Mouse (Mus musculus) brain, embryonic 18.5 days (tissue): ENCODE results near the gene Slc39a5.

ENCODE experiments used
- DNase-seq: peaks from one replicate; pipeline ENCODE4 v3.0.0-alpha.2; 2012; ENCODE audit warnings: low read depth, low spot score

Gene Slc39a5

DNA sequence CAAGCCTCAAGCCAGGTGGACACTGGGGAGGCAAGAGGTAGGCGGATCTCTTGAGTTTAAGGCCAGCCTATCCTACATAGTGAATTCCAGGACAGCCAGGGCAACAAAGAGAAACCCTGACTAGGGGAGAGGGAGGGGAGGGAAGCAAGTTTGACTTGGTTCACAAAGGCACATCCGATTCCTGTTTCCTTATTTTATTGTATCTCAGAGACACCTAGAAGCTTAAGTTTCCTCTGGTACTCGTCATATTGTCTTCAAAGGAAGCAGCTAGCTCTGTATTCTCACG is 9.5 kb upstream of the Slc39a5 start:
- no peak for DNase-seq

DNA sequence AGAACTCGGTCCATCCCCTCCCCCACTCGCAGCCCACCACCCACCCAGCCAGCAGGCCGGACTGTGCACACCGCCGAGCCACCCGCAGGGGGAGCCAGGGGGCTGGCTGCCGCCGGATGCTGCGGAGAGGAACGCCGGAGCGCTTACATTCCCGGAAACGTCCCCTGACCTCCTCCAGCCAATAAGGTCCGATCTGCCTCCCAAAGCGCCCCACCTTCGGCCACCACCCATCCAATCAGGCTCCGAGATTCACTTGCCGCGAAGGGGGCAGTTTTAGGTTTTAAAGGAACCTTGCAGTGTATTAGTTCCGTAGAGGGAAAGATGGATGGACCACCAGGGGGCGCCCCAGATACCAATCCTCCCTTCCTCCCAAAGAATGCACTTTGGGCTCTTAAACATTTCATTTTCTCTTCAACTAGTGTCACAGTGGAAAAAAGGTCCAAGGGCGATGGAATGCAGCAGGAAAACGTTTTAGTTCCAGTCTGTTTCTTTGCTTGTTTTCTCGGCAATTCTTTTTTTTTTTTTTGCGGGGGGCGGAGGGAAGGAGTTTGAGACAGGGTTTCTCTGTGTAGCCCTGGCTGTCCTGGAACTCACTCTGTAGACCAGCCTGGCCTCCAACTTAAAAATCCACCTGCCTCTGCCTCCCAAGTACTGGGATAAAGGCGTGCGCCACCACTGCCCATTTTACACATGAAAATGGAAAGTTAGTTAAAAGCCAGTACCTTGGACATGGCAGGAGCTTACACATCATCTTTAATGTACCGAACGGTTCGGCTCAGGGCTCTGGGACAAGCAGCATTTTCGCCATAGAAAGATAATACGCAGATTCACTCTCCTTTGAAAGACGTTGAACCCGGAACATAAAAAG is 8.9 kb upstream of the Slc39a5 start:
- peak; percentile 97 for DNase-seq

DNA sequence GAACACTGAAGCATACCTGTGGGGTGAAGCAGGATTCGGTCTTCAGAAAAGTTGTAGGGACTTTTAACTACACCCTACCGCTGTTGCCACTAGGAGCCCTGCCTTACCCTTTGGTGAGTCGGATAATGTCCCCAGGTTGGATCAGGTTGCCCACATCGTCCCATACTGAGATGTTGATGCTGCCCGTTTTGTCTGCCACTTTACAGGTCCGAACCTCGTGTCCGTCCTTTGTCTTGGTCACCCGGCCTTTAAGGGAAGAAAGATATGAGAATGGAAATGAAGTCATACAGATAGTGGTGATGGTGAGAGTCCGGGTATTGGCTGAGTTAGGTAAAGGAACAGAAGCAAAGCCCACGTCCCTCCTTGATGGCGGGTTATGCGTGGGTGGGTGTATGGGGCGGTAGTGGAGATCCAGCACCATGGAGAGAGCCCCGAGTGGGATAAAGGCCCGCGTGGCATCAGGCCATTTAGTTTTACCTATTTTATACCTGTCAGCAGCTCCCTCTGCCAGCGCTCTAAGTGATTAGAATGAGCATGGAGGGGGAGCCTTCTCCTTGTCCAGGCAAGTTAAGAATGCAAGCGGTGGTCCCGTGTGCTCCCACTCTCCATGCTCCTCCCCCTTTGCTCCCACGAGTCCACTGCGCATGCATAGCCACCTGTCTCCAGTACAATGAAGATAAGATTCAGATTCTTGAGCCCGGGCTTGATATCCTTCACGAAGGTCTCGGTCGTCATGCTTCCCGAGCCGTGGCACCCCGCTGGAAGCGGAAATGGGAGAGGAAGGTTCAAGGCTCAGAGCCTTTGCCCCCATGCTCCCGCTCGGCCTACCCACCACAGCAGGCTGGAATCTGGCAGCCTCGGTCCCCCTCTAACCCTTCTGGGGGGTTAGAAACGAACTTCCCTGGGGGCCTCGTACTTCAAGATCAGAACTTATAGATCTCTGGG is 7.8 kb upstream of the Slc39a5 start:
- peak; percentile 57 for DNase-seq

DNA sequence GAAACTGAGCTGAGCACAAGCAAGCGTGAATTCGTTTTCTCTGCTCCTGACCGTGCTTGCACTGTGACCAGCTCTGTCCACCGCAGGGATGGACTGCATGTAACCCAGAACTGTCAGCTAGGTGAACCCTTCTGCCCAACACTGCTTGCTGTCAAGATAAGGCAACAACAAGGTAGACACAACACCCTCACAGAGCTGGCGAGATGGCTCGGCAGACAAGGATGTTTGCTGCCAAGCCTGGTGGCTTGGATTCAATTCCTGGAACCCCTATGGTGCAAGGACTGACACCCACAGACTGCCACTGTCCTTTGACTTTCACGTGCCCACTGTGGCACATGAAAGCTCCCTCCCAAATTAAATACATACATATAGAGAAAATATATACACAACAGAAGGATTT is 2.9 kb upstream of the Slc39a5 start:
- no peak for DNase-seq

DNA sequence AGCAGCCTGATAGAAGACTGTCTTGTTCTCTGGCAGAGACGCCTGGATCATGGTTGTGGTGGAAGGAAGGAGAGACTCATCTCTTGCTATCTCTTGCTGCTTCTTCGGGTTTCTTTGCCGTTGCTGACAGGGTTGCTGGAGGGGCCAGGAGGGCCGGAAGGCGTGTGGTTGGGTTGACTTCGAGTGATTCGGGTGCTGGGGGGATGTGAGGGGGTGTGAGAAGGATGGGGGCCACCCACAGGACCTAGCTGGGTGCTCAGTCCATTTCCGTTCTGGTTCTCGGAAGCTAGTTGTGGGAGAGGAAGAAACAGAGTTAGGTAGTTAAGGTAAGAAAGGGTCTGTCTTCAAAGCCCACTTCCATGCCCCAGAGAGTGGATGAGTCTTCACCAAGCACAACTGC is 609 bp upstream of the Slc39a5 start:
- no peak for DNase-seq

DNA sequence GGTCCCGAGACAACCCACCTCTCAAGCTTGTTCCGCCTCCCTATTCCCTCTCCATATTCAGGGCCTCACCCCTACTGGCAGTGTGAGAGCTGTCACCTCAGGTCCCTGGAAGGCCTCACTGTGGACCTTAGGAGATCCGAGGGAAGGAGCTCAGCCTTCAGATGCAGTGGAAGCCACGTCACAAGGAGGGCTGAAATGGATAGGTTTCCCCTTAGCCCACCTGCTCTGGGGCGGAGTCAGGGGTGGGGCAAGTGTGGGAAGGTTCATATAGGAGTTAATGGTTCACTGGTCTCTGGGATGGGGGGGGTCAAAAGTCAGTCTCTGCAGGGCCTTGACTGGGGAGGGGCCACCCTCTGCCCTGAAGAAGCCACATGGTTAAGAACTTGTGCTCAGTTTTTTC is 691 bp downstream of the Slc39a5 start:
- no peak for DNase-seq

DNA sequence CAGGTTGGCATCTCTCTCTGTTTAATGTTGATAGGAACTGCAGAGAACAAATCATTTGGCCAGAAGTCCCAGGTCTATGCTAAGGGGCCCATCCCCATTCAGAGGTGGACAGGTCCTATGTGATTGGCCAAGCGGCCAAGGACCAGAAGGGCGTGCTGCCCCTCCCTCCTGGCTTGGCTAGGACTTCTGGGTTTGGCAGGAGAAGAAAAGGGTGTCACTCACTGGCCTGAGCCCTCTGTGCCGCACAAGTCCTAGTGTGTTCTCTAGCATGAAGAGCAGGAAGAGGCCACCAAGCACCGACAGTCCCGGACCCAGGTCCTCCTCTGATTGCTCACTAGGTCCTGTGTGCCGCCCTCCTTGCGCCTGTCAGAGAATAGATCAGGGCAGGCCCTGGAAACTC is 3.6 kb downstream of the Slc39a5 start:
- no peak for DNase-seq

DNA sequence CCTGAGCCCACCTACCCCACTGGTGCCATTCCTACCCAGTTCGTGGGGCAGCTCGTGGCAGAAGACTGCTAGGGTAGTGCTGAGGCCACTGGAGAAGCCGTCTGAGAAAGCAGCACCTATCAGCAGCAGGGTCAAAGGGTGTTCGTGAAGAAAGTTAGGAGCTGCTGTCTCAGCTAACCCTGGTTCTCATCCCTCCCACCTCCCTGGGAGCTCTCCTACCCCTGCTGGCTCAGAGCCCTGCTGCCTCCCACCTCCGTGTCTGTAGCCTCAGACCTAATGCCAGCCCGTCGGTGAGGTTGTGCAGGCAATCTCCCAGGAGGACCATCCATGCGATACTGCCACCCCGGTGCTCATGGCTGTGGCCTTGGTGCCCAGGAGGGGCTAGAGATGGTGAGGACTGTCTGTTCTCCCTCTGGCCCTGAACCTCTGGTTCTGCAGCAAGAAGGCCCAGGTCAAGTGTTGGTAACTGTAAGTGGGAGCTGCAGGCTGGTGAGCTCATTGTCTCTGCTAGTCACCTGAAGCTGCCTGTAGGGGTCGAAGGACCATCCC is 4.2 kb downstream of the Slc39a5 start:
- no peak for DNase-seq

DNA sequence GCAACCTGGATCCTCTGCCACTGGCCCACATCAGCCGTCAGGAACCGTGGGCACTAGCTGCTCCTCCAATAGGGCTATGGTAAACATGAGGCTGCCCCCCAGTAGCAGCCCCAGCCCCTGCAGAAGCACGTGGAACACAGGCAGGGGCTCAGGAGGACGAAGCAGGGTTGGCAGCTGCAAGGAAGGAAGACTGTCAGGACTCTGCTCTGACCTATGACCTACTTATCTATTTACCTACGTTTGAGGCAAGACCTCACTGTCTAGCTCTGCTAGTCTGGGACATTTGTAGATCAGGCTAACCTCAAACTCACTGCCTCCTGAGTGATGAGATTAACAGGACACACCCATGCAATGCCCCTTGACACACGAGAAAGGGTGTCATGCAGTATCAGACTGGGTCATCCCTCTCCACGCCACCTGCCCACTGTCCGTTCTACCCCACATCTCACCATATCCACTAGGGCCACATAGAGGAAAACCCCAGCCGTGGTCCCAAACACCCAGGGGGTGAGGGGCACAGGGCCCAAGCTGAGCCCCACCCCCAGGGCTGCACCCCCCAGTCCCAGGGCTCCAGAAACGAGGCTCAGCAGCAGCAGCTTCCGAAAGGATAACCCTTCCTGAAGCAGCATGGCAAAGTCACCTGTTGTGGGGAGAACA is 4.9 kb downstream of the Slc39a5 start:
- DNase-seq = no peak

DNA sequence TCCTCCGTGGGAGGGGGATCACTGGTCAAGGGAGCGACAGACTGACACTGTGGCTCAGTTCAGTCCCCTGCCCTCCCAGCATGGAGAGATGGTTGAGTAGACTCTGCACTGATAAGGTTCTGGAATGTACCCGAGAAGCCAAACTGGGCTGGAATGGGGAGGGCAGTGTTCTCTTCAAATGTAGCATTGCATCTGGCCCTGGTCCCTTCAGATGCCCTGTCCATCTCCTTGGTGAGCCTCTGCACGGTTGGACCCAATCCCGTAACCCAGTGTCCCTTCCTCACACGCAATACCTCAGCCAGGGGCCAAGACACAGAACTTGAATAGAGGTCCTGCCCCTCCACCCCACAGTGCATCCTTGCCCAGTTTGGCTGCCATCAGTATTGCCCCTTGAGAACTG is 9.2 kb downstream of the Slc39a5 start:
- no peak for DNase-seq

DNA sequence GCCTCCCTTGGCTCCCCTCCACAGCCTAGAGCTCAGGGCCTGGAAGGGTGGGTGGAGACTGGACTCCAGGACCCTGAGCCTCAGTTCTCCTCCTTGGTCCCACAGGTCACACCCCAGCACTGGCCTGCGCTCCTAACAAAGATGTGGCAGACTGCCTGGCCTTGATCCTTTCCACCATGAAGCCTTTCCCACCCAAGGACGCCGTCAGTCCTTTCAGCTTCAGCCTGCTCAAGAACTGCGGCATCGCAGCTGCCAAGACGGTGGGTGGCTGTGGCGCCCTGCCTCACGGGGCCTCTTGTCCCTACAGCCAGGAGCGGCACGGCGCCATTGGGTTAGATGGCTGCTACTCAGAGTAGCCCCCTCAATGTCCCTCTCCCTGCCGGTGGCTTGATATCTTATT is 10.7 kb downstream of the Slc39a5 start:
- no peak for DNase-seq

DNA sequence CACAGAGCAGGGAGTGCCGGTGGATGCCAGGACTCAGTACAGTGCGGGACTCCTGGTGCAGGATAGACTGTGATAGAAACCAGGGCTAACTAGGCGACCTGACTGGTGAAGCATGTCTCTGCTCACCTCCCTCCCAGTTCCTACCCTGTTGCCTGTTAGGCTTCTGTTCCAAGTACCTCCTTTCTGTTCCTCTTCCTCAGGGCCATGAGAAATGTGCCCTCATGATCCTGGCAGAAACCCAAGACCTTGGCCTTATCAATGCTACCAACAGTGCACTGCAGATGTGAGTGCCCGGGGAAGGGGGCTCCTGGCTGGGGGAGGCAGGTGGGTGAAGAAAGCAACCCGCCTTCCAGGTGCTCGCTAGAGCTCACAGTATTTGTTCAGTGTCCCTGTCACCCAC is 11.5 kb downstream of the Slc39a5 start:
- no peak for DNase-seq

DNA sequence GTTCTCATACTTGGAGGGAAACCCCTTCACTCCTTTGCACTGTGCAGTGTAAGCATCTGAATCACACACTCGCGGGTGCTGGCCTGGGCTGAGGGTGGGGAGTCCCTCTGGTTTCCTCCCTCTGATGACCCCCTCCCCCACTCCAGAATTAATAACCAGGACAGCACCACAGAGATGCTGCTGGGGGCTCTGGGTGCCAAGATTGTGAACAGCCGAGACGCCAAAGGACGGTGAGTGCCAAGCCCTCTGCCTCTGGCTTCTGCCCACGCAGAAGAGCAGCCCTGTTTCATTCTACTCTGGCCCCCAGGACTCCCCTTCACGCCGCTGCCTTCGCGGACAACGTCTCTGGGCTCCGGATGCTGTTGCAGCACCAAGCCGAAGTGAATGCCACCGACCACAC is 12.1 kb downstream of the Slc39a5 start:
- DNase-seq = no peak

DNA sequence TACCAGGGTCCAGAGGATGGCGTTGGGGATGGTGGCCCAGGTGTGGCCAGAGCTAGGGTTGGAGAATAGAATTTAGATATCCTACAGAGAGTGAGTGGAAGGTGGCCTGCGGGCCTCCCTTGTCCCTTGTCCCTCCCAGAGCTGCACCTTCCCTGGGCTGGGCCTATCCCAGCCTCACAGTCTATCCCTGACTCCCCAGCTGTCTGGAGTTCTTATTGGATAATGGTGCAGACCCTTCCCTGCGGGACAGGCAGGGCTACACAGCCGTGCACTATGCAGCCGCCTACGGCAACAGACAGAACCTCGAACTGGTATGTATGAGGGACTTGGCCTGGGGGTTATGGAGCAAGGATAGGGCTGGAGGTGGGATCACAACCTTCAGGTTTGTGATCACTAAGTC is 15.1 kb downstream of the Slc39a5 start:
- no peak for DNase-seq

DNA sequence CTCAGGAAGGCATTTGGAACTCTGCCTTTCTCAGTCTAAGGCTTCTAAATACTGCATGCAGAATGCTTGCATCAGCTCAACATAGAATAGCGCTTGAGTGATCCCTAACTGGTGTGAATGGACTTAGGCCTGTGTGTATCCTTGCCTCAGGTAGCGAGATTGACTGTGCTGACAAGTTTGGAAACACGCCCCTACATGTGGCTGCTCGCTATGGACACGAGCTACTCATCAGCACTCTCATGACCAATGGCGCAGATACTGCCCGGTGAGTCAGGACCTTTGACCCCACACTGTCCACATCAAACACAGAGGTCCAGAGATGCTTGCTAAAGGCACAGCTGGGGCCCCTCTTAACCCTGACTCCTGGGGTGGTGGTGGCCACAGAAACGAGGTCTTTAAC is 18.5 kb downstream of the Slc39a5 start:
- no peak for DNase-seq

DNA sequence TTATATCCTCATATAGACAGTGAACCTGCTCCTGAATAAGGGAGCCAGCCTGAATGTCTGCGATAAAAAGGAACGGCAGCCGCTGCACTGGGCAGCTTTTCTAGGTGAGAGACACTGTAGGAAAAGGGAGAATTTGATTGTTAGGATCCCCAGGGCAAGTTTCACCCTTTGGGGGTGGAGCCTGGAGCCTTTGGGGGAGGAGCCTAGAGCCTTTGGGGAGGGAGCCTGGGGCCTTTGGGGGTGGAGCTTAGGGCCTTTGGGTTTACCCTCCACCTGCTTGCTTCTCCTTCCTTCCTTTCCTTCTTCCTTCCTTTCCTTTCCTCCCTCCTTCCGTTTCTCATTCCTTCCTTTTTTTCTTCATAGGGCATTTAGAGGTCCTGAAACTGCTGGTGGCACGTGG is 20.5 kb downstream of the Slc39a5 start:
- DNase-seq = no peak

DNA sequence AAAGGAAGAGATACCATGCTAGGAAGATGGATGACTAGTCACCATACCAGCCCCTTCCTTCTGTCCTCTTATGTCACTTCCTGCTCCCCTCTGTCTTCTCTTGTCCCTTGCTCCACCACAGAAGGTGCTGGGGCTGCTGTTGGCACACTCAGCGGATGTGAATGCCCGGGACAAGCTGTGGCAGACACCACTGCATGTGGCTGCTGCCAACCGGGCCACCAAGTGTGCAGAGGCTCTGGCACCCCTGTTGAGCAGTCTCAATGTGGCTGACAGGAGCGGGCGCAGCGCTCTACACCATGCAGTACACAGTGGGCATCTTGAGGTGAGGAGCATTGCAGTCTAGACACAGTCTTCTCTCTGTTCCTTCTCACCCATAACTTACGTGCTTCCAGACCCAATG is 21.8 kb downstream of the Slc39a5 start:
- no peak for DNase-seq

DNA sequence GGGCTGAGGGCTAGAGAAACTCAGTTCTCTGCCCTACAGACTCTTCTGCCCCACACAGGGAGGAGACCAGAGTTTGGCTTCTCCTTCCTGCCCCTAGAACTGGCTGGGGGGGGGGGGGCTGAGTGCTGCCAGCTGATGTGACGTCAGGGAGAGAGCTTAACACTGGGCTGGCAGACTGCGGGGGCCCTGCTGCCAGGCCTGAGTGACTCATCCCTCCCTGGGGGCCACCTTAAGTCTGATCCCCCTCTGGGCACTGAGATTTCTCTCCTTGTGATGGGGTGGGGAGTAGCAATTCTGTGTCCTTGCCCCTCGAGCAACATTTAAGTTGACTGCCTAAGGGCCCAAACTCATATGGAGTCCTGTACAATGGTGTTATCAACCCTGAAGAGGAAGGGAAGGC is 22.6 kb downstream of the Slc39a5 start:
- DNase-seq = no peak

DNA sequence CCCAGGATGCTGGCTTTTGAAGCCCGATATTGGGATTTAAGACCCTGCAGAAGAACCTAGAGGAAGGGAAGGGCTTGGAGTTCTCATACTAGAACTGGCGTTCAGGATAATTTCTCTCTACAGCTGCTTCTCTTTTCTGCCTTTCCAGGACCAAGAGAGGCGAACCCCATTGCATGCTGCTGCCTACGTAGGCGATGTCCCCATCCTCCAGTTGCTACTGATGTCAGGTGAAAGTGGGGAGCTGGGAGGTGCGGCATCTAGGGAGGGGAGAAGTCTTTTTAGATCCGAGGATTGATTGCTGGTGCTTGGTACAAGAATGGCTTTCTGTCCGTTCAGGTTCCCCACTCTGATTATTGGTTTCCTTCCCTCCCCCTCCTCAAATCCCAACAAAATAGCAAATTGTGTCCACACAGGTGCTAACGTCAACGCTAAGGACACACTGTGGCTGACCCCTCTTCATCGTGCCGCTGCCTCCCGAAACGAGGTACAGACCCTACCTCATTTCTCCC is 23.0 kb downstream of the Slc39a5 start:
- no peak for DNase-seq

DNA sequence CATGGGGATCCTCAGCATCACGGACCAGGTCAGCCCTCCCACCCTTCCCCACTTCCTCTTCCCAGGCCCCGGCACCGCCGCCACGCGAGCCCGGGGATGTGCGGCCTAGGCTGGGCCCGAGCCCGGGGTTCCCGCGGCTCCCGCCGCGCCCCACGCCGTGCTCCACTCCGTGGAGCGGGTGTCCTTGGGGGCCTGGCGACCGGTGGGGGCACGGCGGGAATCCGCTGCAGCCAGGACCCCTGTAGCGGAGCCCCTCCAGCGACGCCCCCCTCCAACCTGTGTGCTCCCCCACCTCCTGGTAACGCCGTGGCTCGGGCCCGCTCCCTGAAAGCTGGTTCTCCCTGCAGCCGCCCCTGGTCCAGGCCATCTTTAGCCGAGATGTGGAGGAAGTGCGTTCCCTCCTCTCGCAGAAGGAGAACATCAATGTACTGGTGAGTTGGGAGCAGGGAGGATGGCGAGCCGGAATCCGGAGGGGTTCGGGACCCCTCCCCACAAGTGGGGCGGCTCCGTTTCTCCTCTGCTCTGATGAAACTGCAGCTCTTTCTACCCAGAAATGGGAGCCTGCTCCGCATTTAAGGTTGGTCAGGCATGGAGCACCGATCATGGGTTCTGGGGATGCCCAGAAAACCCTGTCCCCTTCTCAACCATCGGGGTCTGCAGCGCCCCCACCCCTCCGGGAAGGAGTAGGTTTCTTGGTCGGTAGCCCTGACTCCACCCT is 23.6 kb downstream of the Slc39a5 start:
- no peak for DNase-seq

DNA sequence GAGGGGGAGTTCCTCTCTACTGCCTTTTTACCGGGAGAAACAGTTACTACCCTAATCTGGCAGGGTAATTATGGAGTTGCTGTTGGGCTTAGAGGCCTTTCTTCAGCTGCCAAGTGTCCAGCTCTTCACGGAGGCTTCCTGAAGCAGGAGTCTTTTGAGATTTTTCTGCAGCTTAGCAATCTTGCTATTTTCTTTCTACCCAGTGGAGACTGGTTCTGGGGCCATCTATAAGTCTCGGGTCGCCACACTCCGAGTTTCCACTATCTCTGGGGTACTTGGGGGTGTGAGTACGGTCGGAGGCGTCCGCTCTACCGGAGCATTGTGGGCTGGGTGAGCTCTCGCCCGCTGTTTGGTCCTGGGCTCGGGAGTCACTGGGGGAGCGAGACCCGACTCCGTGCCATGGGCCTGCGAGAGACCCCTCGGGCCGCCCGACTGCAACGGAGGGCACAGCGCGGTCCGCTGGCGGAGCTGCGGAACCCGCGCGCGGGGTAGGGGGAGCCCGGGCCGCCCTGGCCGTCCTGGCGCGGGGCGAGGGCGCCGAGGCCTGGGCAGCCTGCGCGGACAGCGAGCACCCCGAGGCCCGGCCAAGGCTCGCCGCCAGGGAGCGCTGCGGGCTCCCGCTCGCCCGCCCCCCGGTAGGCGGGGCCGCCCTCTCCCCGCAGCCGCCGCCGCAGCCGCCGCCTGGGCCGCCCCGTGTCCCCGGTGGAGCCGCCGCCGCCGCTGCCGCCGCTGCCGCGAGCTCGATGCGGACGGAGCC is 24.4 kb downstream of the Slc39a5 start, which contains the start of gene Ankrd52:
Gene Ankrd52, plus strand, starts transcription at position 661 of the 757 bp plus-strand sequence.
- DNase-seq = no peak
